Mouse (Mus musculus) neural tube, embryonic 11.5 days (tissue): Measurements from ENCODE around the gene Khsrp. TPM values are rescaled to one million over a fixed set of nuclear protein-coding genes. Genes with fewer than 3 reads are reported as not detected.

ENCODE experiments used
- ATAC-seq: fragments of 200-750 bp; cut with Nextera tagmentation; 2 replicates; pipeline ENCODE4 v1.8.0; 2017; ENCODE audit warnings: moderate number of reproducible peaks, mild to moderate bottlenecking, moderate TSS enrichment, moderate library complexity; ENCODE audit not compliant: insufficient read depth, low FRiP score, low TSS enrichment
- DNase-seq: peaks from one replicate; pipeline ENCODE4 v3.0.0-alpha.2; 2015; ENCODE audit warnings: low spot score
- H3K27ac ChIP-seq: fragments of 300-500 bp; sonication (generic); 2 replicates; pipeline ENCODE4 v1.5.1; 2014; ENCODE audit warnings: low read depth, mild to moderate bottlenecking, low read length
- H3K27me3 ChIP-seq: fragments of 300-500 bp; sonication (generic); 2 replicates; pipeline ENCODE4 v1.6.1; 2014; ENCODE audit warnings: mild to moderate bottlenecking, low read length, mixed read lengths; ENCODE audit not compliant: control insufficient read depth, insufficient read depth
- H3K36me3 ChIP-seq: fragments of 300-500 bp; sonication (generic); 2 replicates; pipeline ENCODE4 v1.6.1; 2014; ENCODE audit warnings: mild to moderate bottlenecking, low read length, moderate library complexity, mixed read lengths; ENCODE audit not compliant: control insufficient read depth, insufficient read depth
- H3K4me1 ChIP-seq: fragments of 300-500 bp; sonication (generic); 2 replicates; pipeline ENCODE4 v1.6.1; 2014; ENCODE audit warnings: low read length, mixed read lengths; ENCODE audit not compliant: control insufficient read depth, insufficient read depth
- H3K4me2 ChIP-seq: fragments of 300-500 bp; sonication (generic); 2 replicates; pipeline ENCODE4 v1.6.1; 2014; ENCODE audit warnings: low read depth, mild to moderate bottlenecking, moderate library complexity
- H3K4me3 ChIP-seq: fragments of 300-500 bp; sonication (generic); 2 replicates; pipeline ENCODE4 v1.5.1; 2014; ENCODE audit warnings: low read depth, low read length
- H3K9ac ChIP-seq: fragments of 300-500 bp; sonication (generic); 2 replicates; pipeline ENCODE4 v1.6.1; 2014; ENCODE audit warnings: mild to moderate bottlenecking, low read length
- H3K9me3 ChIP-seq: fragments of 300-500 bp; sonication (generic); 2 replicates; pipeline ENCODE4 v1.6.1; 2016; ENCODE audit warnings: low read length; ENCODE audit not compliant: control insufficient read depth
- WGBS: fragments of 180-500 bp; shearing (Covaris S2); extraction: QIAGEN DNeasy Blood & Tissue Kit; methylation state at CpG from one replicate; pipeline ENCODE4 v1.1.7; 2014; 5-methylcytosine and 5-hydroxymethylcytosine counted together
- polyA plus RNA-seq: library from polyadenylated mRNA; unstranded; fragments of >200 nt; fragmentation: Nextera tagmentation; extraction: Ambion mirVana; gene quantifications from 2 replicates; pipeline ENCODE4 v1.2.1, GENCODE M21; 2014

Gene Khsrp
- polyA plus RNA-seq, 1 experiment from 2014 or later = 46.2 TPM

- Histone ChIP-seq H3K9me3 (no peaks in the 10 kb centered on the region), H3K36me3 (no peaks in the 10 kb centered on the region), H3K4me2 (no peak overlapping the region), H3K27ac (no peak overlapping the region), H3K27me3 (no peaks in the 10 kb centered on the region), H3K9ac (no peak overlapping the region), H3K4me1 (no peaks in the 10 kb centered on the region), H3K4me3 (no peak overlapping the region)
- no peak for DNase-seq
- WGBS = 90% methylated on average over 3 of the region's 3 CpGs
- no peak for ATAC-seq
Observed at GRCm38 (mm10) chr17:56986105-56986805, 45.1 kb downstream of the Khsrp start.

DNA sequence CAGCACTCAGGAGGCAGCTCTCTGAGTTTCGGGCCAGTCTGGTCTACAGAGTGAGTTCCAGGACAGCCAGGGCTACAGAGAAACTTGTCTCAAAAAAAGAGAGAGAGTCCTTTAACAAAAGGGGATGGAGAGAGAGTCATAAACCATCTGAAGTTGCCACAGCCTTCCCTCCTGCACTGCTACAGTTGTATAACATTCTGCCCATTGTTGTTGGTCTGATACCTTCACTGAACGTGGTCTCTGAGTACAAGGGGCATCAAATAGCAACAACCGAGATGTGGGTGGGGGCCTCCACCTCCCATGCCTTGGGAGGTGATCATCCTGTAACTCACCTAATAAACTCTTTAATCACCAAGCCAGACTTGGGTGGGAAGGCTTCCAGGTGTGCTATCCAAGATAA lies 45.7 kb downstream of the Khsrp start:
- Histone ChIP-seq H3K4me1 (no peaks in the 10 kb centered on the region), H3K4me2 (no peak overlapping the region), H3K27ac (no peak overlapping the region), H3K36me3 (no peaks in the 10 kb centered on the region), H3K9me3 (no peaks in the 10 kb centered on the region), H3K9ac (no peak overlapping the region), H3K4me3 (no peak overlapping the region), H3K27me3 (no peaks in the 10 kb centered on the region)
- no peak for DNase-seq
- WGBS = 57% methylated on average over 3 of the region's 3 CpGs
- ATAC-seq = no peak

DNA sequence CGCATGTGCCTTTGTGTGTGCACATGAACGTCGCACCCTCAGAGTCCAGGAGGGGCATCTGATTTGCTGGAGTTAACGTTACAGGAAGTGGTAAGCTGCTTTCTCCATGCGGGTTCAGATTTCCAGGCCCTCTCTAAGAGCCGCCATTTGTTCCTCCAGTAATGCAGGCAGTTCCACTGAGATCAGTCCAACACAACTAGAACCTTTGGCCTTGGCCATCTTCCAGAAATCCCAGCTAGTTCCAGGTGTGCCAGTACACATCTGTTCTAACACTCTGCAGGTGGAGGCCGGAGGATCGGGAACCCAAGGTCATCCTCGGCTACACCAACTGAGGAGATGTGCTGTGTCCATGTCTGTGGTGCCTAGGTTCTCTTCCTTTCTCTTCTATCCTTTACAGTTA lies 46.4 kb downstream of the Khsrp start:
- no peaks in the 10 kb centered on the region for H3K4me1 ChIP-seq
- no peak for ATAC-seq
- H3K4me2 ChIP-seq = no peak overlapping the region
- no peak overlapping the region for H3K9ac ChIP-seq
- H3K27me3 ChIP-seq = no peaks in the 10 kb centered on the region
- H3K27ac ChIP-seq = no peak overlapping the region
- H3K4me3 ChIP-seq = no peak overlapping the region
- WGBS = 85% methylated on average over 9 of the region's 9 CpGs
- DNase-seq = no peak
- H3K36me3 ChIP-seq = no peaks in the 10 kb centered on the region
- no peaks in the 10 kb centered on the region for H3K9me3 ChIP-seq

DNA sequence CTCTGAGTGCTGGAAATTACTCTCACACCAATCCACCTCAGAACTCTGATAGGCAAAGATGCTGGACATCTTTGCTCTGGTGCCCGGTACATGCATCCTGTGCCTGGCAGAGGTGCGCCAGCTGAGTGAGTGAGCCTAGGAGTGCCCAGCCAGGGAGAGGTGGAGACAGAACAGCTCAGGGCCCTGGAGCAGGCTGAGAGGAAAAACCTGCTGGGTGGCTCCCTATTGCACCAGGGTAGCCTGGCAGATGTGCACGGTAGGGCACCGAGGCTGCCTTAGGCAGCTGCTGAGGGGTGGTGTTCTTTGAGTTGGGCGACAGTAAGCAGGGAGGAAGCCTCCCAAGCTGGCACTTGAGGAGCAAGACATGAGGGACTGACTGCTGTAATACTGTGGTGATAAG lies 49.3 kb downstream of the Khsrp start, which contains the start of gene Acer1:
TSS of gene Acer1 (minus strand) at position 114 of the 400 bp plus-strand sequence.
- Histone ChIP-seq H3K27me3 (no peaks in the 10 kb centered on the region), H3K36me3 (no peaks in the 10 kb centered on the region), H3K4me3 (no peak within 1 kb of the TSS), H3K9me3 (no peaks in the 10 kb centered on the region), H3K27ac (no peak within 1 kb of the TSS), H3K4me1 (no peaks in the 10 kb centered on the region), H3K4me2 (no peak within 1 kb of the TSS), H3K9ac (no peak within 1 kb of the TSS)
- DNase-seq (no peak), ATAC-seq (no peak)
- WGBS = 79% methylated on average over 5 of the region's 5 CpGs

GRCm38 (mm10) chr17:56981049-56981448 lies 50.3 kb downstream of the Khsrp start:
- H3K27ac ChIP-seq = no peak overlapping the region
- no peak overlapping the region for H3K4me3 ChIP-seq
- no peak overlapping the region for H3K4me2 ChIP-seq
- no peak for ATAC-seq
- H3K9ac ChIP-seq = no peak overlapping the region
- no peaks in the 10 kb centered on the region for H3K4me1 ChIP-seq
- no peaks in the 10 kb centered on the region for H3K27me3 ChIP-seq
- H3K36me3 ChIP-seq = no peaks in the 10 kb centered on the region
- H3K9me3 ChIP-seq = no peaks in the 10 kb centered on the region
- DNase-seq = no peak
- 74% methylated on average over 7 of the region's 7 CpGs for WGBS

- DNase-seq (no peak), ATAC-seq (no peak)
- H3K4me2 ChIP-seq = no peak overlapping the region
- no peak overlapping the region for H3K4me3 ChIP-seq
- no peak overlapping the region for H3K27ac ChIP-seq
- no peak overlapping the region for H3K9ac ChIP-seq
- no peaks in the 10 kb centered on the region for H3K4me1 ChIP-seq
- H3K9me3 ChIP-seq = no peaks in the 10 kb centered on the region
- 13% methylated on average over 7 of the region's 8 CpGs for WGBS
- no peaks in the 10 kb centered on the region for H3K27me3 ChIP-seq
- H3K36me3 ChIP-seq = no peaks in the 10 kb centered on the region
Observed at GRCm38 (mm10) chr17:56979524-56979923, 51.8 kb downstream of the Khsrp start.

- H3K27ac ChIP-seq = no peak overlapping the region
- no peak overlapping the region for H3K4me2 ChIP-seq
- no peak for ATAC-seq
- 86% methylated on average over 8 of the region's 8 CpGs for WGBS
- no peaks in the 10 kb centered on the region for H3K4me1 ChIP-seq
- H3K27me3 ChIP-seq = no peaks in the 10 kb centered on the region
- no peaks in the 10 kb centered on the region for H3K9me3 ChIP-seq
- no peaks in the 10 kb centered on the region for H3K36me3 ChIP-seq
- H3K9ac ChIP-seq = no peak overlapping the region
- no peak for DNase-seq
- H3K4me3 ChIP-seq = no peak overlapping the region
Observed at GRCm38 (mm10) chr17:56976531-56977390, 54.6 kb downstream of the Khsrp start.

- Histone ChIP-seq H3K36me3 (no peaks in the 10 kb centered on the region), H3K4me3 (no peak overlapping the region), H3K4me2 (no peak overlapping the region), H3K4me1 (no peaks in the 10 kb centered on the region), H3K9ac (no peak overlapping the region), H3K27ac (no peak overlapping the region), H3K27me3 (no peaks in the 10 kb centered on the region), H3K9me3 (no peaks in the 10 kb centered on the region)
- DNase-seq (no peak), ATAC-seq (no peak)
- 78% methylated on average over 3 of the region's 3 CpGs for WGBS
Observed at GRCm38 (mm10) chr17:56975391-56975790, 55.9 kb downstream of the Khsrp start.
